Mouse (Mus musculus) lung, postnatal 4 days (tissue): ENCODE data around the gene Gm5617.
A peak's percentile ranks its signal among the peaks of the same experiment; 100 is the strongest.
"Not testable (repeated sequence)": the region's sequence is repeated elsewhere in the genome, so short reads cannot be mapped to it uniquely, and the experiment has no call there.

ENCODE experiments used
- DNase-seq, 2 experiments: peaks; one replicate each; pipeline ENCODE4 v3.0.0; 2021

Gm5617 gene

DNA sequence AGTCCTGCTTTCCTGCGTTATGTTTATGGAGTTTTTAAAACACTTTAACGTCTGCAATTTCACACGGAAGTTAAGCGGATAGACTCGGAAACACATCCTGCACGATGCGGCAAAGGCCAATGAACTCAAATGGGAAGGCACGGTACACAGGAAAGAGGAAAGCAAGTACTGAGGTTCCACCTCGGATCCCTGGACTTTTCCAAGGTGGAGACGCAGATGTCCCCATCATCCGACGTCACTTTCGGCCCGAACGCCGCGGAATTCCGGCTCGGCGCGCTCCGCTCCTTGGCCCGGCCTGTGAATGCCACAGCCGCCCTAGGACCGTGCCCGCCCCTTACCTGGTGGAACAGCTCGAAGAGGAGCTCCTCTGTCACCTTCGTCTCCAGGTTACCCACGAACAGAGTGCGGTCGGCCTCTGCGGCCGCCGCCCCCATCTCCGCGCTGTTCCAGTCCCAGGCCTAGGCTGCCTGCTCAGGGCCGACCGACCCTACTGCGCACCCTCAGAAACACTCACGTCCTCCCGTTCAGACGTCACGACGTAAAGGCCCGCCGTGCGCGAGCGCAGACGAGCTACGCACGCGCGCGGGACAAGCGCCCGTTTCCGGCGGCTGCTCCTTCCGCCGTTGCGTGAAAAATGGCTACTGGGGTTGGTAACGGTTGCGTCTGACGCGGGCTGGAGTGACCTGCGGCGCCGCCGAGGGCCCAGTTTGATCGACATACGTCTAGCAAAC, at the start of gene Gm5617, which contains the start of gene Rbm7:
Gm5617 (plus strand) TSS at position 626 of the 731 bp plus-strand sequence.
Rbm7 (minus strand) TSS at position 483 of the 731 bp plus-strand sequence.
- DNase-seq = peak; percentile 96 to 97

DNA sequence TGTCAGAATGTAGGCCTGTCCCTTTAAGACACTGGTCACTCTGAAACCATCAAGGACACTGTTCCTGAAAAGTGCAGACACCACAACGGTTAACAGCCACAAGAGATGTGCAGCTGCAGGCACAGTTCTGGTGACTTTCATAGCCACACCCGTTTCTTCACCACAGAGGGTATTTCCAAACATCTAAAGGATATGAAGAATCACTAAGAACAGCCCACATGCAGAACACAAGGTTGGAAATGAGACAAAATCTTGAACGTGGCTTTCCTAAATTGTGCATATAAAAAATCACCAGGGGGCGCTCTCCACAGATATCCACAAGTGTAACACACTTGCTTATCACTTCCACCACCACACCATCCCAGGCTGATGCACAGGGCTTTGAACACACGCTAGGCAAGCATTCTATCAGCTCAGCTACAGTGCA, 47.4 kb upstream of the Gm5617 start:
- peak in 1 of 2 experiments; percentile 24 for DNase-seq

- no peak for DNase-seq
These were observed 45.2 kb upstream of the Gm5617 start for GRCm38 (mm10) chr9:48450066-48450465.

GRCm38 (mm10) chr9:48455961-48456360, 39.3 kb upstream of the Gm5617 start:
- no peak for DNase-seq

GRCm38 (mm10) chr9:48458879-48459278, 36.4 kb upstream of the Gm5617 start:
- no peak for DNase-seq

DNA sequence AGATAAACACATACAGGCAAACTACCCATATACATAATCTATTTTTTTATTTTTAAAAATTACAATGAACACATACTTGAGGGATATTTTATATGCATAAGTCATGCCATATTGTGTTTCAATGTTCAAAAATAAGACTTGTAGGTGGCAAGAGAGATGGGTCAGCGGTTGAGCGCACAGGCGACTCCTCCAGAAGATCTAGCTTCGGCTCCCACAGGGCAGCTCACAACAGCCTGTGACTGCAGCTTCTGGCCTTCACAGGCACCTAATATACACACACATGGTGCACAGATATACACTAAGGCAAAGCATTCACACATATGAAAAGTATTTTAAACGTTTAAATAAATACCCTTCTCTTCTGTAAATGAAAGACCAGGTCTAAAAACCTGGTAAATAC, 35.9 kb upstream of the Gm5617 start:
- DNase-seq = no peak

DNA sequence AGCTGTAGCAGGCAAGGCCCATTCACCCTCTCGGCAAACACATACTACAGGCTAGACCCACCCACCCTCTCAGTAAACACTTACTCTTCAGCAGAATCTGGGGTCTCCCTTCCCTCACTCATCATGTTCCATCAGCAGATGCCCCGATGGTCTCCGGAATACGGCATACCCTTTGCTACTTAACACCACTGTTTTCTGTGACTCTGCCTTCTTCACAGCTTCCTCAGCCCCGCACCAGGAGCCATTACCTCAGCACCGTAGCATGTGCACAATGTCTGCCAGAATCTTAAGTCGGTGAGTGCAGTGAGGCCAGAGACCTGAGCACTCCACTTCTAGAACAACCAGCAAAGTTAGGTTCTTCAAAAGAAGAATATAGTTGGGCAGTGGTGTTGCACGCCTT, 34.5 kb upstream of the Gm5617 start:
- DNase-seq = no peak

DNA sequence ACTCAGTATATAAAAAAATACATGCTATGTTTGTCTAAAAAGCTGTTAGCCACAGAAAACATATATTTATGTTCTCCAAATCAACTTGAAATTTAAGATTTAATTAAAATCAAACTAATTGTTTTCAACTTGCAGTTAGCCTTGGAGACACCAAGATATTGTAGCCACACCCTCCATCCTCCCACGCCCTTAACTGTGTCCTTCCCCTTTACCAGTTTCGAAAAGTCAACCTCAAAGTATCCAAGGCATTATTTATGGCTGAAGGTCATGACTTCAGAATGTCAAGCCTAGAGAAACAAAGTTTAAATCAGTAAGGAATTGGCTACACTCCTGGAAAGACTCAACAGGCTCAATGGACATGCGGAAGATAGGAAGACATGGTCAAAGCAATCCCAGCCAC, 33.7 kb upstream of the Gm5617 start:
- DNase-seq = no peak

DNA sequence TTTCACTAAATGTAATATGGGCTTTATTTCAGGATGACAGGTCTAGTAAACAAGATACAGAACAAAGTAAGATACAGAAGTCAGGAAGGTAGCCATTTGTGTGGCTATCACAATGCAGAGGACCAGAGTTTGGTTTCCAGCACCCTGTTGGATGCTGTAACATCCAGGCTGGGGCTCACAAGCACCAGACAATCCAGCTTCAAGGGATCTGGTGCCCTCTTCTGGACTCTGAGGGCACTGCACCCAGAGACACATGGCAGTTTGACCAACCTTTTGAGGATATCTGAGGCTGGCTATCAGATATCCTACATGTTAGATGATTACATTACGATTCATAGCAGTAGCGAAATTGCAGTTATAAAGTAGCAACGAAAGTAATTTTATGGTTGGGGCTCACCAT, 29.6 kb upstream of the Gm5617 start:
- no peak for DNase-seq

DNA sequence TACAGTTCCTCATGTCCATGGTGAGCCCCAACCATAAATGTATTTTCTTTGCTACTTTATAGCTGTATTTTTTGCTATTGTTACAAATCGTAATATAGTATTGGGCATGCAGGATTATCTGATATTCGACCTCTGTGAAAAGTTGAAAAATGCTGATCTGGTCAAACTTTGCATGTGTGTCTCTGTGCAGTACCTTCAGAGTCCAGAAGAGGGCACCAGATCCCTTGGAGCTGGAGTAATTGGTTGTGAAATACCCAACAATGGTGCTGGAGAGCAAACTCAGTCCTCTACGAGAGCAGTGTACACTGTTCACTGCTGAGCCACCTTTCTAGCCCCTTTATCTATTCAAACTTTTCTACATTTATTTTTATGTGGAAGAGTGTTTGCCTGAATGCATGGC, 28.4 kb upstream of the Gm5617 start:
- peak in 1 of 2 experiments; percentile 78 for DNase-seq

- DNase-seq = not testable (repeated sequence)
These were observed 27.8 kb upstream of the Gm5617 start for GRCm38 (mm10) chr9:48467471-48467870.

GRCm38 (mm10) chr9:48472441-48473025, 22.7 kb upstream of the Gm5617 start:
- peak in 1 of 2 experiments; percentile 14 for DNase-seq

GRCm38 (mm10) chr9:48473131-48473530, 22.1 kb upstream of the Gm5617 start:
- DNase-seq = no peak

DNA sequence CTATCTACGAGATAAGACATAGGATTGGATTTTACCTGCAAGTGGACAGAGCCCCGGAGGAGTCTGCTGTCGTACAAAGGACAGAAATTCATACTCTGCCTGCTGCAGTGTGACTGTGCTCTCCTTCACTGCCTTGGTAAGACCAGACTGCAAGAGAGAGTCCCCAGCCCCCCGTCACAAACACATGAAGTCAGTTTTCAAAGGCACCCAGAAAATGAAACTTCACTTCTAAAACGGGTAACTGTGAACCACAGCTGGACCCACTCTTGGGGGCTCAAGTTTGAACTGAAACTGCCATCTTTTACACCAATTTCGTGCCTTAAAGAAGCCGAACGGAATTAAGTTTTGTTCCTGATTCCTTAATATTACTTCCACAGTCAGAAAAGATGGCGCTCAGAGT, 20.9 kb upstream of the Gm5617 start:
- no peak for DNase-seq

- peak; percentile 30 to 39 for DNase-seq
These were observed 18.7 kb upstream of the Gm5617 start for GRCm38 (mm10) chr9:48476236-48477165.

GRCm38 (mm10) chr9:48478808-48479207, 16.4 kb upstream of the Gm5617 start:
- DNase-seq = no peak

DNA sequence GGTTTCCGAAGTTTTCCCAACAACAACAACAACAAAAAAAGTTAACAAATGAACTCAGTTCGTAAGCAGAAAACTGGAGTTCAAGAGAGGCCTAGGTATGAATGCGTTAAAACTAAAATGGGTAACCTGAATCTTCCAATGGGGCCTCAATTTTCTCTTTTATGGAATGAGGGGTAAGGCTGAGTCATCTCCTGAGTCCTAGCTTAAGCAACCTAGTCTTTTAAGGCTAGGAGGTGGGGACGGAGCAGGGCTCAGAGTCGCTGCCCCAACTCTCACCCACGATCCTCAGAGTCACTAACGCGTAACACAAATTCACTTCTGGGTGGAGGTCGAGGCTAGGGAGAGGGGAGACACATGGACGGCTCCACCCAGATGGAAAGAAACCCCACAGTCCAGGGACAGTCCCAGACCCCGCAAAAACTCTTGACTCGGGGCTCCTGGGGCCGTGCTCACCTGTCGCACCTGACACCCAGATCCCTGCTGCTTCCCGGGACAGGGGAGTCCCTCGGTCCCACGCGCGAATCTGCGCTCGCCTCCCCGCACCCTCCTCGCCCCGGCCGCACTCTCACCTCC, 15.3 kb upstream of the Gm5617 start:
- peak in 1 of 2 experiments; percentile 7 for DNase-seq

DNA sequence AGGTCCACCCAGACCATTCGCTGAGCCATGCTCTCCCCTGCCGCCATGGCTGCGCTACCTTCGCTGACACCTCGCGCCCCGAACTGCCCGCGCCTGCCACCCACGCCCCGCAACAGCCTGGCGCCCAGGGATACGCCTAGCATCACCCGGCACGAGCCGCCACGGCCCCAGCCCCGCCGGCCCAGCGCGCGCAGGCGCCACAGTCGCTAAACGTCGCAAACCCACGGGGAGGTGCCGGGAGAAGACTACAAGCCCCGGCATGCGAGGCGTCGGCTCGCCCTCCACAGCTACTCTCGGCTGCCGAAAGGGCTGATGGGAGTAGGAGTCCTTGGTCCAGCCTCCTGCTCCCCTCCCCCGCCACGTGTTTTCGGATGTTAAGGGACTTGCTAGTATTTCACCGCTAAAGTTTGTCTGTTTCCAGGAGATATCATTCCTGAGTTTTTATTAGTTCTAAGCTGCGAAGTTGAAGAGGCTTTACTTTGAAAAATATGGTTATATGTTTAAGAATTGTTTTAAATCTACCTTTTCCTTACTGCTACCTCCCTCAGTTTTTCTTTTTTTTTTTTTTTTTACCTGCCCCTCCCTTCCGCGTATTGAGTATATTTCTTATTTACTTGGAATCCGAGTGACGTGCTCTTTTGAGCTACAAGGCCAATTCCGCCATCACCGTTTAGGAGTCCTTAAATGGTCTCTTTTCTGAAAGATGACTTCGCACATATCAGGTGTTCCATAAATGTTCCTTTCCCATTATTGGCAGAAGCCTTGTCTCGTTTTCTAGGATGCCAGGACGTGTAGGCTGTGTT, 14.6 kb upstream of the Gm5617 start, which contains the start of gene Rexo2:
Rexo2 (minus strand) TSS at position 213 of the 803 bp plus-strand sequence.
- peak; percentile 95 to 96 for DNase-seq

- DNase-seq = peak; percentile 27 to 40
These were observed 13.8 kb upstream of the Gm5617 start for GRCm38 (mm10) chr9:48481214-48482134.

GRCm38 (mm10) chr9:48495548-48495932, 298 bp downstream of the Gm5617 start:
- no peak for DNase-seq

GRCm38 (mm10) chr9:48501192-48501591, 6.0 kb downstream of the Gm5617 start:
- DNase-seq = no peak
